Mouse (Mus musculus): ENCODE data around the gene Stxbp4.

DNA sequence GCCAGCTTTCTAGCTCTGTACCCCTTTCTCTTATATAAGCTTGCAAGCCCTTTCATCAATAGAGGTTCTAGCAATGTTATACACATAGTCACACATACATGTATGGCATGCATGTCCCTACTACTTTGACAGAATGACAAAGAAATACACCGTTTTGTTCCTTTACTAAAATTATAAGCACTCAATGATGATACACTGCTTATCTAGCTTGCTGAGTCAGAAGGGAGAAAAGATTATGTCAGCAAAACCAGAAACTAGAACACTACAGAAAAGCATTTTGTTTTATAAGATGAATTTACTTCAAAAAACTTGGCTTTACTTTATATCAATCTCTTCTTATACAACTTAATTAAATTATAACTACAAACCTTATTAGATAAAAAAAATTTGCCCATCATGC, 12.7 kb downstream of the Stxbp4 start:
- TF ChIP-seq CHD2 (IDR thresholded peaks at IDR 0.05; ENCODE audit: low read depth, low read length) = no peak
- TF ChIP-seq HCFC1 (IDR thresholded peaks at IDR 0.05; ENCODE audit: borderline replicate concordance, insufficient read depth, low read length) = no peak
- TF ChIP-seq ZC3H11A (IDR thresholded peaks at IDR 0.05; ENCODE audit: borderline replicate concordance, low read depth, low read length) = no peak
- TF ChIP-seq MAFK (IDR thresholded peaks at IDR 0.05; ENCODE audit: insufficient read depth, low read depth, low read length) = no peak
- no peak for TF ChIP-seq ZNF384 (IDR thresholded peaks at IDR 0.05; ENCODE audit: low read depth, low read length)
